Mouse (Mus musculus) layer of hippocampus, postnatal 10 days (tissue): Measurements from ENCODE around the gene Olfr3. TPM values are rescaled to one million over a fixed set of nuclear protein-coding genes. Genes with fewer than 3 reads are reported as not detected.

Source experiments
- DNase-seq, 2 experiments: peaks; one replicate each; pipeline ENCODE4 v3.0.0; 2021; ENCODE audit warnings: low spot score in 2 of 2
- long read RNA-seq: library from polyadenylated mRNA; stranded (forward); transcript quantifications from one replicate; pipeline ENCODE4 v2.0.0, GENCODE M21; 2023
- total RNA-seq, 2 experiments: library from RNA; stranded (reverse); gene quantifications; 2 replicates each; pipeline ENCODE4 v1.2.3; 2021

Gene Olfr3
- not detected for total RNA-seq
- long read RNA-seq = 0 reads

GRCm38 (mm10) chr2:36816932-36817331 is at the start of gene Olfr3:
Gene Olfr3 (minus strand): TSS chr2:36817032.
- DNase-seq = no peak

GRCm38 (mm10) chr2:36862560-36862959 is 45.7 kb upstream of the Olfr3 start, which contains the start of gene Olfr351:
Gene Olfr351 (minus strand): TSS chr2:36862660.
- DNase-seq = no peak

GRCm38 (mm10) chr2:36846010-36846409 is 29.2 kb upstream of the Olfr3 start, which contains the start of gene Olfr350:
Gene Olfr350 (plus strand): TSS chr2:36846310.
- DNase-seq = no peak

- no peak for DNase-seq
These were observed 26.6 kb downstream of the Olfr3 start, which contains the start of gene Olfr50 for GRCm38 (mm10) chr2:36790238-36790637. Gene Olfr50 (plus strand): TSS chr2:36790538.

GRCm38 (mm10) chr2:36783976-36784375 is 32.9 kb downstream of the Olfr3 start, which contains the start of gene Olfr348:
Gene Olfr348 (plus strand): TSS chr2:36784276.
- DNase-seq = no peak

Other genes starting within 250 kb of the Olfr3 start
- gene Olfr345, start 177.0 kb downstream of the Olfr3 start, total RNA-seq = not detected
- gene Olfr346, start 131.2 kb downstream of the Olfr3 start, total RNA-seq = not detected
- gene Olfr347, start 85.1 kb downstream of the Olfr3 start, total RNA-seq = not detected
- gene Olfr348, start 32.8 kb downstream of the Olfr3 start, total RNA-seq = not detected
- gene Olfr50, start 26.5 kb downstream of the Olfr3 start, total RNA-seq = not detected
- gene Olfr350, start 29.3 kb upstream of the Olfr3 start, total RNA-seq = not detected
- not detected for gene Olfr351, start 45.6 kb upstream of the Olfr3 start, total RNA-seq
- not detected for gene Olfr352, start 51.4 kb upstream of the Olfr3 start, total RNA-seq
- not detected for gene Olfr353, start 75.9 kb upstream of the Olfr3 start, total RNA-seq
- gene Olfr354, start 88.6 kb upstream of the Olfr3 start, total RNA-seq = not detected
- not detected for gene Olfr355, start 111.9 kb upstream of the Olfr3 start, total RNA-seq
- not detected for gene Olfr356, start 120.1 kb upstream of the Olfr3 start, total RNA-seq
- gene Olfr357, start 176.8 kb upstream of the Olfr3 start, total RNA-seq = not detected
- gene Olfr358, start 192.3 kb upstream of the Olfr3 start, total RNA-seq = not detected
- not detected for gene Olfr360, start 248.7 kb upstream of the Olfr3 start, total RNA-seq